Mouse (Mus musculus) embryonic fibroblast, embryonic 13.5 days (primary cell): ENCODE measurements around the gene Cacng1.

ENCODE experiments used
- CTCF ChIP-seq: IDR thresholded peaks from 2 replicates; pipeline ENCODE4 v1.5.1; 2011; ENCODE audit warnings: mild to moderate bottlenecking, control low read depth, low read length, moderate library complexity, borderline replicate concordance; ENCODE audit not compliant: insufficient read depth
- POLR2A ChIP-seq: IDR thresholded peaks from 2 replicates; pipeline ENCODE4 v1.6.1; 2011; ENCODE audit warnings: low read depth, mild to moderate bottlenecking, control low read depth, low read length, moderate library complexity

GRCm38 (mm10) chr11:107705476-107706074 lies 10.7 kb downstream of the Cacng1 start:
- TF ChIP-seq CTCF (no peak), POLR2A (no peak)
